Mouse (Mus musculus) ES-E14 (cell line): ENCODE results near the gene Asrgl1. TPM values are rescaled to one million over a fixed set of nuclear protein-coding genes. Genes with fewer than 3 reads are reported as not detected.

Experiments
- DNase-seq: peaks from one replicate; pipeline ENCODE4 v3.0.0-alpha.2; 2013; ENCODE audit warnings: low read depth, low spot score
- H3K27ac ChIP-seq: 2 replicates; pipeline ENCODE4 v1.5.1; 2012; ENCODE audit warnings: low read depth, mild to moderate bottlenecking, low read length, moderate library complexity, mixed read lengths; ENCODE audit not compliant: poor library complexity, insufficient read depth, severe bottlenecking
- H3K36me3 ChIP-seq: 2 replicates; pipeline ENCODE4 v1.6.1; 2012; ENCODE audit warnings: mild to moderate bottlenecking, low read length, moderate library complexity, mixed read lengths; ENCODE audit not compliant: control insufficient read depth, poor library complexity, insufficient read depth, severe bottlenecking
- H3K4me1 ChIP-seq, 2 experiments: fragments of 150-350 bp in 1 of 2; sonication (generic) in 1 of 2; 2 replicates each; pipeline ENCODE4 v1.6.1; 2012; ENCODE audit warnings: low read length in 2 of 2, mild to moderate bottlenecking in 1 of 2, mixed read lengths in 1 of 2; ENCODE audit not compliant: control insufficient read depth in 2 of 2, insufficient read depth in 2 of 2, poor library complexity in 1 of 2
- H3K4me3 ChIP-seq, 2 experiments: fragments of 150-350 bp in 1 of 2; sonication (generic) in 1 of 2; 2 replicates each; pipeline ENCODE4 v1.5.1; 2012; ENCODE audit warnings: low read length in 2 of 2, low read depth in 1 of 2, mild to moderate bottlenecking in 1 of 2, mixed read lengths in 1 of 2; ENCODE audit not compliant: insufficient read depth in 1 of 2, poor library complexity in 1 of 2, severe bottlenecking in 1 of 2
- H3K9ac ChIP-seq: 2 replicates; pipeline ENCODE4 v1.6.1; 2012; ENCODE audit warnings: low read depth, mild to moderate bottlenecking, low read length, mixed read lengths; ENCODE audit not compliant: poor library complexity, insufficient read depth, severe bottlenecking
- H3K9me3 ChIP-seq: fragments of 150-350 bp; sonication (generic); 2 replicates; pipeline ENCODE4 v1.6.1; 2012; ENCODE audit warnings: low read depth, mild to moderate bottlenecking, low read length; ENCODE audit not compliant: control insufficient read depth, insufficient read depth
- CHD2 ChIP-seq: IDR thresholded peaks from 2 replicates; pipeline ENCODE4 v1.6.1; 2014; ENCODE audit warnings: mild to moderate bottlenecking, low read depth, low read length, inconsistent platforms
- HCFC1 ChIP-seq: IDR thresholded peaks from 2 replicates; pipeline ENCODE4 v1.6.1; 2012; ENCODE audit warnings: low read length, inconsistent platforms, borderline replicate concordance; ENCODE audit not compliant: insufficient read depth
- MAFK ChIP-seq: IDR thresholded peaks from 2 replicates; pipeline ENCODE4 v1.6.1; 2014; ENCODE audit warnings: mild to moderate bottlenecking, low read depth, low read length, inconsistent platforms; ENCODE audit not compliant: insufficient read depth
- ZC3H11A ChIP-seq: IDR thresholded peaks from 2 replicates; pipeline ENCODE4 v1.6.1; 2012; ENCODE audit warnings: low read depth, mild to moderate bottlenecking, inconsistent platforms, low read length, borderline replicate concordance
- ZNF384 ChIP-seq: IDR thresholded peaks from 2 replicates; pipeline ENCODE4 v1.6.1; 2012; ENCODE audit warnings: low read depth, low read length, inconsistent platforms
- in situ Hi-C, 2 experiments: fragments of 600-800 bp; cut with MboI; formaldehyde crosslinking; loops; one replicate each; pipeline ENCODE4 v1.15.1; 2025; ENCODE audit warnings: low sequenced_read_pairs in 2 of 2, inconsistent platforms in 1 of 2; ENCODE audit not compliant: unreplicated experiment in 2 of 2
- total RNA-seq: library from RNA; depleted of rRNA; stranded (reverse); fragments of 300-350 nt; gene quantifications from 2 replicates; pipeline ENCODE4 v1.2.3, GENCODE M21; 2012

Gene Asrgl1
- total RNA-seq, 1 experiment = 14.4 TPM

GRCm38 (mm10) chr19:9075558-9075957 lies 59.9 kb downstream of the Asrgl1 start:
- in situ Hi-C loops = loop anchor here in 1 of 2 experiments (25.0 kb wide), 2 partner anchors 88 to 213 kb away; partner anchors contain the start of genes Ahnak, Lrrn4cl and Ubxn1

GRCm38 (mm10) chr19:9074424-9074823 lies 61.0 kb downstream of the Asrgl1 start:
- DNase-seq = no peak
- peaks cover 6 to 25% of the 10 kb centered on the region in 2 experiments; a peak in 2 of 4 replicates for H3K4me1 ChIP-seq
- H3K9me3 ChIP-seq = no peaks in the 10 kb centered on the region
- H3K27ac ChIP-seq = no peak overlapping the region
- H3K36me3 ChIP-seq = no peaks in the 10 kb centered on the region
- no peak overlapping the region for H3K4me3 ChIP-seq
- no peak for TF ChIP-seq ZNF384
- TF ChIP-seq HCFC1 = no peak
- no peak for TF ChIP-seq CHD2
- TF ChIP-seq MAFK = no peak
- TF ChIP-seq ZC3H11A = no peak
- in situ Hi-C loops = no loop called here
- H3K9ac ChIP-seq = no peak overlapping the region

More at GRCm38 (mm10) chr19:9075558-9075957, 59.9 kb downstream of the Asrgl1 start:
- no peak for TF ChIP-seq ZC3H11A
- peak; percentile 60; the same call in 1 of the 2 replicates for TF ChIP-seq MAFK
- no peaks in the 10 kb centered on the region for H3K9me3 ChIP-seq
- no peaks in the 10 kb centered on the region for H3K36me3 ChIP-seq
- H3K4me3 ChIP-seq = no peak overlapping the region
- H3K27ac ChIP-seq = peak overlapping the region; percentile 23; the same call in 1 of the 2 replicates
- DNase-seq = no peak
- H3K4me1 ChIP-seq = peaks cover 6 to 25% of the 10 kb centered on the region in 2 experiments; a peak in 2 of 4 replicates
- no peak overlapping the region for H3K9ac ChIP-seq

- no peak overlapping the region for H3K27ac ChIP-seq
- H3K36me3 ChIP-seq = no peaks in the 10 kb centered on the region
- in situ Hi-C loops = no loop called here
- no peak for DNase-seq
- H3K9me3 ChIP-seq = no peaks in the 10 kb centered on the region
- no peak overlapping the region for H3K9ac ChIP-seq
- no peak overlapping the region for H3K4me3 ChIP-seq
- H3K4me1 ChIP-seq = peaks cover 6 to 25% of the 10 kb centered on the region in 2 experiments; a peak in 2 of 4 replicates
- TF ChIP-seq MAFK = no peak
- no peak for TF ChIP-seq CHD2
- no peak for TF ChIP-seq ZC3H11A
Measured at GRCm38 (mm10) chr19:9073776-9074411, 61.5 kb downstream of the Asrgl1 start.

- Histone ChIP-seq H3K9ac (no peak overlapping the region), H3K4me1 (peaks cover 6 to 22% of the 10 kb centered on the region in 2 experiments; a peak in 2 of 4 replicates), H3K4me3 (no peak overlapping the region), H3K9me3 (no peaks in the 10 kb centered on the region), H3K27ac (no peak overlapping the region), H3K36me3 (no peaks in the 10 kb centered on the region)
- DNase-seq = no peak
- in situ Hi-C loops = no loop called here
- TF ChIP-seq HCFC1 (no peak), ZNF384 (no peak), MAFK (no peak), ZC3H11A (no peak), CHD2 (no peak)
Measured at GRCm38 (mm10) chr19:9072157-9072530, 63.3 kb downstream of the Asrgl1 start.
